Mouse (Mus musculus) heart, embryonic 12.5 days (tissue): ENCODE measurements at regions not wholly inside any gene's neighbourhood (a gene's known extent, or its start where the extent isn't known, plus 50 kb on each side); places are given as distances from the start of the nearest gene placed in this dataset.
A peak's percentile ranks its signal among the peaks of the same experiment; 100 is the strongest.

Experiments used
- ATAC-seq: fragments of 200-750 bp; cut with Nextera tagmentation; 2 replicates; pipeline ENCODE4 v1.8.0; 2017; ENCODE audit warnings: moderate TSS enrichment, moderate library complexity; ENCODE audit not compliant: insufficient number of reproducible peaks, low FRiP score
- H3K27ac ChIP-seq: fragments of 300-500 bp; sonication (generic); 2 replicates; pipeline ENCODE4 v1.5.1; 2016; ENCODE audit warnings: mild to moderate bottlenecking, moderate library complexity; ENCODE audit not compliant: poor library complexity, severe bottlenecking
- H3K27me3 ChIP-seq: fragments of 300-500 bp; sonication (generic); replicated peaks from 2 replicates; pipeline ENCODE4 v1.6.1; 2016; ENCODE audit warnings: mild to moderate bottlenecking, moderate library complexity
- H3K36me3 ChIP-seq: fragments of 300-500 bp; sonication (generic); 2 replicates; pipeline ENCODE4 v1.6.1; 2016; ENCODE audit warnings: mild to moderate bottlenecking, moderate library complexity
- H3K4me1 ChIP-seq: fragments of 300-500 bp; sonication (generic); replicated peaks from 2 replicates; pipeline ENCODE4 v1.6.1; 2016; ENCODE audit warnings: mild to moderate bottlenecking
- H3K4me2 ChIP-seq: fragments of 300-500 bp; sonication (generic); 2 replicates; pipeline ENCODE4 v1.6.1; 2016; ENCODE audit warnings: mild to moderate bottlenecking, moderate library complexity
- H3K4me3 ChIP-seq: fragments of 300-500 bp; sonication (generic); 2 replicates; pipeline ENCODE4 v1.5.1; 2016; ENCODE audit warnings: mild to moderate bottlenecking
- H3K9ac ChIP-seq: fragments of 300-500 bp; sonication (generic); 2 replicates; pipeline ENCODE4 v1.6.1; 2016; ENCODE audit warnings: mild to moderate bottlenecking, moderate library complexity
- H3K9me3 ChIP-seq: fragments of 300-500 bp; sonication (generic); replicated peaks from 2 replicates; pipeline ENCODE4 v1.6.1; 2016; ENCODE audit warnings: mild to moderate bottlenecking, moderate library complexity
- WGBS: fragments of 180-500 bp; shearing (Covaris S2); methylation state at CpG from one replicate; pipeline ENCODE4 v1.1.7; 2016; 5-methylcytosine and 5-hydroxymethylcytosine counted together

GRCm38 (mm10) chr15:85634322-85635141 is 52.3 kb upstream of the Wnt7b start:
- peak overlapping the region; percentile 76 for H3K9ac ChIP-seq
- no peaks in the 10 kb centered on the region for H3K4me1 ChIP-seq
- WGBS = under 1% methylated on average over 58 of the region's 58 CpGs
- no peaks in the 10 kb centered on the region for H3K36me3 ChIP-seq
- H3K27me3 ChIP-seq = peaks cover 13% of the 10 kb centered on the region; the same call in 1 of the 2 replicates
- peak overlapping the region; percentile 62 for H3K4me2 ChIP-seq
- peak overlapping the region; percentile 82 for H3K27ac ChIP-seq
- peak overlapping the region; percentile 68 for H3K4me3 ChIP-seq
- peak; percentile 99 for ATAC-seq
- no peaks in the 10 kb centered on the region for H3K9me3 ChIP-seq

- H3K4me3 ChIP-seq = no peak overlapping the region
- peak overlapping the region; percentile 62 for H3K4me2 ChIP-seq
- peak overlapping the region; percentile 82; the same call in 1 of the 2 replicates for H3K27ac ChIP-seq
- 84% methylated on average over 6 of the region's 6 CpGs for WGBS
- H3K27me3 ChIP-seq = peaks cover 8% of the 10 kb centered on the region; the same call in 1 of the 2 replicates
- H3K9me3 ChIP-seq = no peaks in the 10 kb centered on the region
- no peak for ATAC-seq
- H3K4me1 ChIP-seq = no peaks in the 10 kb centered on the region
- no peaks in the 10 kb centered on the region for H3K36me3 ChIP-seq
- no peak overlapping the region; the same call in 1 of the 2 replicates for H3K9ac ChIP-seq
These were observed 53.2 kb upstream of the Wnt7b start for GRCm38 (mm10) chr15:85635425-85635824.

GRCm38 (mm10) chr15:85639566-85639965 is 57.3 kb upstream of the Wnt7b start:
- H3K4me1 ChIP-seq = no peaks in the 10 kb centered on the region
- no peak overlapping the region for H3K4me2 ChIP-seq
- H3K27ac ChIP-seq = no peak overlapping the region
- H3K9me3 ChIP-seq = no peaks in the 10 kb centered on the region
- H3K36me3 ChIP-seq = no peaks in the 10 kb centered on the region
- no peak overlapping the region for H3K9ac ChIP-seq
- H3K4me3 ChIP-seq = no peak overlapping the region
- peaks cover 7% of the 10 kb centered on the region for H3K27me3 ChIP-seq
- WGBS = 78% methylated on average over 2 of the region's 2 CpGs
- no peak for ATAC-seq

- WGBS = 74% methylated on average over 15 of the region's 15 CpGs
These were observed 59.1 kb upstream of the Wnt7b start for GRCm38 (mm10) chr15:85641120-85642080.

GRCm38 (mm10) chr15:85645396-85645795 is 63.1 kb upstream of the Wnt7b start:
- Histone ChIP-seq H3K27me3 (peaks cover 21% of the 10 kb centered on the region), H3K4me3 (peak overlapping the region; percentile 54), H3K9me3 (no peaks in the 10 kb centered on the region), H3K4me1 (peaks cover 14% of the 10 kb centered on the region), H3K4me2 (peak overlapping the region; percentile 82), H3K27ac (peak overlapping the region; percentile 61; the same call in 1 of the 2 replicates), H3K36me3 (no peaks in the 10 kb centered on the region), H3K9ac (peak overlapping the region; percentile 78; the same call in 1 of the 2 replicates)
- 51% methylated on average over 8 of the region's 8 CpGs for WGBS
- ATAC-seq = no peak

More at GRCm38 (mm10) chr15:85641120-85642080, 59.1 kb upstream of the Wnt7b start:
- no peak overlapping the region for H3K4me2 ChIP-seq
- H3K4me3 ChIP-seq = no peak overlapping the region
- no peak overlapping the region for H3K9ac ChIP-seq
- H3K27me3 ChIP-seq = peaks cover 16% of the 10 kb centered on the region
- no peaks in the 10 kb centered on the region for H3K9me3 ChIP-seq
- no peak overlapping the region for H3K27ac ChIP-seq
- H3K36me3 ChIP-seq = no peaks in the 10 kb centered on the region
- no peak for ATAC-seq
- H3K4me1 ChIP-seq = peaks cover 8% of the 10 kb centered on the region

- under 1% methylated on average over 33 of the region's 33 CpGs for WGBS
- ATAC-seq = peak; percentile 44; the same call in 1 of the 2 replicates
- Histone ChIP-seq H3K27ac (peak overlapping the region; percentile 61), H3K9me3 (no peaks in the 10 kb centered on the region), H3K36me3 (no peaks in the 10 kb centered on the region), H3K27me3 (peaks cover 28% of the 10 kb centered on the region), H3K4me1 (peaks cover 14% of the 10 kb centered on the region), H3K4me3 (peak overlapping the region; percentile 54), H3K9ac (peak overlapping the region; percentile 78), H3K4me2 (peak overlapping the region; percentile 82)
These were observed 63.8 kb upstream of the Wnt7b start for GRCm38 (mm10) chr15:85645971-85646638.

GRCm38 (mm10) chr15:85646639-85647277 is 64.5 kb upstream of the Wnt7b start:
- Histone ChIP-seq H3K9ac (peak overlapping the region; percentile 78), H3K36me3 (no peaks in the 10 kb centered on the region), H3K27me3 (peaks cover 33% of the 10 kb centered on the region), H3K4me3 (peak overlapping the region; percentile 54), H3K27ac (no peak overlapping the region), H3K4me2 (peak overlapping the region; percentile 82), H3K9me3 (no peaks in the 10 kb centered on the region), H3K4me1 (peaks cover 14% of the 10 kb centered on the region)
- ATAC-seq = peak; percentile 36; the same call in 1 of the 2 replicates
- 31% methylated on average over 9 of the region's 10 CpGs for WGBS

GRCm38 (mm10) chr15:85647593-85647992 is 65.3 kb upstream of the Wnt7b start:
- WGBS = 69% methylated on average over 6 of the region's 6 CpGs
- Histone ChIP-seq H3K9me3 (no peaks in the 10 kb centered on the region), H3K9ac (no peak overlapping the region), H3K4me1 (peaks cover 15% of the 10 kb centered on the region), H3K27me3 (peaks cover 33% of the 10 kb centered on the region), H3K4me2 (no peak overlapping the region), H3K27ac (no peak overlapping the region), H3K4me3 (no peak overlapping the region), H3K36me3 (no peaks in the 10 kb centered on the region)
- ATAC-seq = no peak

- no peak for ATAC-seq
- H3K27ac ChIP-seq = no peak overlapping the region
- no peak overlapping the region for H3K9ac ChIP-seq
- no peaks in the 10 kb centered on the region for H3K36me3 ChIP-seq
- no peak overlapping the region for H3K4me3 ChIP-seq
- WGBS = 67% methylated on average over 5 of the region's 5 CpGs
- H3K27me3 ChIP-seq = peaks cover 25% of the 10 kb centered on the region
- no peak overlapping the region for H3K4me2 ChIP-seq
- no peaks in the 10 kb centered on the region for H3K9me3 ChIP-seq
- H3K4me1 ChIP-seq = peaks cover 37% of the 10 kb centered on the region
These were observed 68.0 kb upstream of the Wnt7b start for GRCm38 (mm10) chr15:85650241-85650640.

- H3K4me3 ChIP-seq = no peak overlapping the region
- no peak overlapping the region for H3K4me2 ChIP-seq
- H3K27me3 ChIP-seq = peaks cover 26% of the 10 kb centered on the region
- WGBS = 82% methylated on average over 9 of the region's 9 CpGs
- H3K27ac ChIP-seq = no peak overlapping the region
- no peaks in the 10 kb centered on the region for H3K36me3 ChIP-seq
- H3K9ac ChIP-seq = no peak overlapping the region
- no peak for ATAC-seq
- H3K9me3 ChIP-seq = no peaks in the 10 kb centered on the region
- peaks cover 25% of the 10 kb centered on the region for H3K4me1 ChIP-seq
These were observed 69.6 kb upstream of the Wnt7b start for GRCm38 (mm10) chr15:85651718-85652420.
